Mouse (Mus musculus): ENCODE measurements around the gene Elane. TPM values are rescaled to one million over a fixed set of nuclear protein-coding genes. Genes with fewer than 3 reads are reported as not detected.

Gene Elane
- polyA plus RNA-seq, 1 experiment from 2014 or later, result not detected

GRCm38 (mm10) chr10:79920056-79920890 is 34.2 kb downstream of the Elane start:
- peaks cover 44% of the 10 kb centered on the region for H3K4me1 ChIP-seq (replicated peaks)
- H3K36me3 ChIP-seq, result no peaks in the 10 kb centered on the region
- no peak overlapping the region for H3K9ac ChIP-seq
- no peaks in the 10 kb centered on the region for H3K9me3 ChIP-seq
- 17% methylated on average over 26 of the region's 26 CpGs for WGBS
- peak overlapping the region; percentile 53 for H3K4me2 ChIP-seq
- H3K27me3 ChIP-seq, result peaks cover 67% of the 10 kb centered on the region
- no peak overlapping the region for H3K27ac ChIP-seq (replicated peaks)
- peak overlapping the region; percentile 33 for H3K4me3 ChIP-seq
- no peak for ATAC-seq (ENCODE audit: low FRiP score, low read depth)

- Histone ChIP-seq H3K9ac (peak within 1 kb of the TSS; percentile 36), H3K27ac (replicated peaks) (no peak within 1 kb of the TSS), H3K4me2 (peak within 1 kb of the TSS; percentile 53), H3K4me3 (peak within 1 kb of the TSS; percentile 33), H3K4me1 (replicated peaks) (peaks cover 44% of the 10 kb centered on the region), H3K9me3 (no peaks in the 10 kb centered on the region), H3K27me3 (peaks cover 67% of the 10 kb centered on the region), H3K36me3 (no peaks in the 10 kb centered on the region)
- no peak for ATAC-seq (ENCODE audit: low FRiP score, low read depth)
- WGBS, result 4% methylated on average over 41 of the region's 41 CpGs
Observed at GRCm38 (mm10) chr10:79920958-79921535, 35.0 kb downstream of the Elane start, which contains the start of gene R3hdm4. R3hdm4 (minus strand) TSS chr10:79921208.

- Histone ChIP-seq H3K27me3 (peaks cover 67% of the 10 kb centered on the region), H3K27ac (replicated peaks) (no peak overlapping the region), H3K4me1 (replicated peaks) (peaks cover 47% of the 10 kb centered on the region), H3K9me3 (no peaks in the 10 kb centered on the region), H3K36me3 (no peaks in the 10 kb centered on the region), H3K9ac (peak overlapping the region; percentile 36), H3K4me3 (peak overlapping the region; percentile 33), H3K4me2 (peak overlapping the region; percentile 53)
- 3% methylated on average over 34 of the region's 34 CpGs for WGBS
- no peak for ATAC-seq (ENCODE audit: low FRiP score, low read depth)
Observed at GRCm38 (mm10) chr10:79921572-79921971, 35.5 kb downstream of the Elane start.

GRCm38 (mm10) chr10:79924998-79925784 is 39.1 kb downstream of the Elane start:
- H3K36me3 ChIP-seq, result no peaks in the 10 kb centered on the region
- H3K9me3 ChIP-seq, result no peaks in the 10 kb centered on the region
- H3K4me1 ChIP-seq (replicated peaks), result peaks cover 45% of the 10 kb centered on the region
- H3K27ac ChIP-seq (replicated peaks), result peak overlapping the region; percentile 38; the same call in 1 of the 2 replicates
- H3K4me2 ChIP-seq, result peak overlapping the region; percentile 93
- H3K27me3 ChIP-seq, result peaks cover 39% of the 10 kb centered on the region
- no peak for ATAC-seq (ENCODE audit: low FRiP score, low read depth)
- peak overlapping the region; percentile 96; the same call in 1 of the 2 replicates for H3K4me3 ChIP-seq
- no peak overlapping the region for H3K9ac ChIP-seq
- WGBS, result 14% methylated on average over 29 of the region's 29 CpGs

- Histone ChIP-seq H3K9ac (peak overlapping the region; percentile 89), H3K36me3 (no peaks in the 10 kb centered on the region), H3K9me3 (no peaks in the 10 kb centered on the region), H3K27me3 (peaks cover 32% of the 10 kb centered on the region), H3K4me3 (peak overlapping the region; percentile 96), H3K4me2 (peak overlapping the region; percentile 93), H3K27ac (replicated peaks) (peak overlapping the region; percentile 92), H3K4me1 (replicated peaks) (peaks cover 45% of the 10 kb centered on the region)
- WGBS, result 11% methylated on average over 15 of the region's 15 CpGs
- no peak; the same call in 1 of the 2 replicates for ATAC-seq (ENCODE audit: low FRiP score, low read depth)
Observed at GRCm38 (mm10) chr10:79925785-79926490, 39.9 kb downstream of the Elane start.

GRCm38 (mm10) chr10:79926491-79927323 is 40.7 kb downstream of the Elane start, which contains the start of gene Arid3a:
Arid3a (plus strand) TSS chr10:79927043.
- ATAC-seq (ENCODE audit: low FRiP score, low read depth), result peak; percentile 77
- Histone ChIP-seq H3K27me3 (peaks cover 25% of the 10 kb centered on the region), H3K4me3 (peak within 1 kb of the TSS; percentile 96), H3K27ac (replicated peaks) (peak within 1 kb of the TSS; percentile 92), H3K9ac (peak within 1 kb of the TSS; percentile 89), H3K4me1 (replicated peaks) (peaks cover 39% of the 10 kb centered on the region), H3K4me2 (peak within 1 kb of the TSS; percentile 93), H3K36me3 (no peaks in the 10 kb centered on the region), H3K9me3 (no peaks in the 10 kb centered on the region)
- WGBS, result under 1% methylated on average over 63 of the region's 63 CpGs

GRCm38 (mm10) chr10:79927324-79928029 is 41.4 kb downstream of the Elane start:
- H3K4me2 ChIP-seq, result peak overlapping the region; percentile 93
- H3K9me3 ChIP-seq, result no peaks in the 10 kb centered on the region
- under 1% methylated on average over 54 of the region's 54 CpGs for WGBS
- 0 out of 2 replicates have a peak, but pooled peaks cover 4% of the 10 kb centered on the region for H3K36me3 ChIP-seq
- H3K4me1 ChIP-seq (replicated peaks), result peaks cover 45% of the 10 kb centered on the region
- peak overlapping the region; percentile 96 for H3K4me3 ChIP-seq
- peaks cover 17% of the 10 kb centered on the region for H3K27me3 ChIP-seq
- peak overlapping the region; percentile 92 for H3K27ac ChIP-seq (replicated peaks)
- peak overlapping the region; percentile 89 for H3K9ac ChIP-seq
- ATAC-seq (ENCODE audit: low FRiP score, low read depth), result peak; percentile 40

GRCm38 (mm10) chr10:79928030-79928694 is 42.1 kb downstream of the Elane start:
- Histone ChIP-seq H3K27me3 (peaks cover 10% of the 10 kb centered on the region), H3K27ac (replicated peaks) (peak overlapping the region; percentile 92), H3K4me3 (peak overlapping the region; percentile 96), H3K9ac (peak overlapping the region; percentile 89), H3K9me3 (no peaks in the 10 kb centered on the region), H3K36me3 (0 out of 2 replicates have a peak, but pooled peaks cover 4% of the 10 kb centered on the region), H3K4me2 (peak overlapping the region; percentile 93), H3K4me1 (replicated peaks) (peaks cover 51% of the 10 kb centered on the region)
- 2% methylated on average over 29 of the region's 29 CpGs for WGBS
- ATAC-seq (ENCODE audit: low FRiP score, low read depth), result no peak

- 0 out of 2 replicates have a peak, but pooled peaks cover 2% of the 10 kb centered on the region for H3K27me3 ChIP-seq
- no peaks in the 10 kb centered on the region for H3K9me3 ChIP-seq
- H3K4me1 ChIP-seq (replicated peaks), result peaks cover 61% of the 10 kb centered on the region
- peak overlapping the region; percentile 96 for H3K4me3 ChIP-seq
- 0 out of 2 replicates have a peak, but pooled peaks cover 4% of the 10 kb centered on the region for H3K36me3 ChIP-seq
- H3K4me2 ChIP-seq, result peak overlapping the region; percentile 93
- no peak for ATAC-seq (ENCODE audit: low FRiP score, low read depth)
- WGBS, result 27% methylated on average over 9 of the region's 9 CpGs
- peak overlapping the region; percentile 51 for H3K9ac ChIP-seq
- H3K27ac ChIP-seq (replicated peaks), result peak overlapping the region; percentile 92
Observed at GRCm38 (mm10) chr10:79928907-79929701, 43.1 kb downstream of the Elane start.

All from hindbrain, embryonic 15.5 days (tissue).